Mouse (Mus musculus) ES-E14 (cell line): Measurements from ENCODE around the gene Suv39h2.

Experiments
- CHD2 ChIP-seq: IDR thresholded peaks from 2 replicates; pipeline ENCODE4 v1.6.1; 2014; ENCODE audit warnings: mild to moderate bottlenecking, low read depth, low read length, inconsistent platforms
- MAFK ChIP-seq: IDR thresholded peaks from 2 replicates; pipeline ENCODE4 v1.6.1; 2014; ENCODE audit warnings: mild to moderate bottlenecking, low read depth, low read length, inconsistent platforms; ENCODE audit not compliant: insufficient read depth

DNA sequence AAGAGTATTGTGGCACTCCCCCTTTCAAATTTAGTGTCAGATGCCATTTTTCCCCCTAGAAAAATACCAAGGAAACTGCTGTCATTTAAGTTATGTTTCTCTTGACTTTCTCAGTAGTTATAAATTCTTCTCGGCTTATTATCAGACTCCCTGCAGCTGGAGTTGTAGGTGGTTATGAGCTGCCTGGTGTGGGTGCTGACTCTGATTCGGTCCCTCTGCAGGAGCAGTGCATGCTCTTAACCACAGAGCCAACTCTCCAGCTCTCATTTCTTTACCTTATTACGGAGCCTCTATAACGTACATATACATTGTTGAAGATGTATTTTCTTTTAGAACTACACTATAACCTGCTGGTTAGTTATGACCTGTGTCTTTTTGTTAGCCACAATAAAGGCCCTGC is 47.7 kb upstream of the Suv39h2 start:
- TF ChIP-seq MAFK: no peak
- TF ChIP-seq CHD2: no peak
